Mouse (Mus musculus): ENCODE measurements around the gene Ubac2.

Gene Ubac2

DNA sequence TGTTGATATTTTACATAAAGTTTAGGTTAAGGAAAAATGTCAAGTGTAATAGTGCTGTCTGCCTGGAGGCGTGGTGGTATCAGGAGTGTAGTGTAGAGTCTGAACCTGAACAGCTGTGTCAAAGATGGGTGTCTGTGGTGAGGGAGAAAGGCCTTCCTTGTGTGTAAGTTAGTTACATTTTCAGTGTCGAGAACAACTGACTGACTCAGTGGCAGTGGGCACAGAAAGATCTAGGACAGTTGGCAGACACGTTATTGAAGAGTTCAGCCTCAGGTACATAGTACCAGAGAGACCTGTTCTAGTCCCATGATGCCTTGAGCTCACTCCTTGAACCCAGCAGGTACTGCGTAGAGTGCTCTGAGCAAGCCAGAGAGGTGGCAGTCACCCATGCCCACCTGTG, 87.0 kb downstream of the Ubac2 start:
- no peak for DNase-seq (ENCODE audit: low read depth, low spot score)

- no peak for DNase-seq (ENCODE audit: low read depth, low spot score)
Measured at GRCm38 (mm10) chr14:121967095-121967494, 88.7 kb downstream of the Ubac2 start.

DNA sequence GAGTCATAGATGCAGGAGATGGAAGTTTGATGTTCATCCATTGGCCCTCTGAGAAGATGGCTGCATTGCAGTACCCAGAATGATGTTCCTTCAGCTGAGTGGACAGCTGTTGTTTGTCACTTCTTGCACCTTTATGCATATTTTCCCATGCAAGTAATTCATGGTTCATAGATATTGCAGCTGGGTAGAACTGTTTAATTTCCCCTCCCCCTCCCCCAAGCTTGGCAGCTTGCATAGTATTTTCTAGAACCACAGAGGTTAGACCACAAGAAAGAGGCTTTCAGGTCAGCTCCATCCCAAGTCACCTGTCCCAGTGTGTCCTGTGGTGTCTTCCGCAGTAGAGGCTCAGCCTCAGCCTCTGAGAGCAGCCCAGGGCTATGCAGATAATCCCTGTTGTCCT, 92.0 kb downstream of the Ubac2 start:
- DNase-seq (ENCODE audit: low read depth, low spot score): no peak

DNA sequence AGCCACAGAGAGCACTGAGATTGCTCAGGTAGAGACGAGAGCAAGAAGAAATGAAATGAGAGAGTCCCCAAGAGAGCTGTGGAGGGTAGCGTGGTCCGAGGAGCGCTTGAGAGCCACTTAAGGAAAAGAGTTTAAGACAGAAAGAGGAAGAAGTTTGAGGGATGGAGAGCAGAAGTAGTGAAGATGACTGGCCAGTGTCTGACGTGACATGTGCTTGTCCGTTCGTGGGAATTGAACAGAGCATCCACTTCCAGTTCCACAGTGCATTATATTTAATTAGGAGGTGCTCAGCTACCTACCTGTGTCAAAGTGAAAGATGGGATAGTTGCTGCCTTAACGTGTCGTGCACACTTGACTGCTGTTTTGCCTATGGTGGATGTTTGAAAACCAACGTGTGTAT, 94.7 kb downstream of the Ubac2 start:
- DNase-seq (ENCODE audit: low read depth, low spot score): no peak

GRCm38 (mm10) chr14:121981531-121981930, 103.1 kb downstream of the Ubac2 start:
- no peak for DNase-seq (ENCODE audit: low read depth, low spot score)

DNA sequence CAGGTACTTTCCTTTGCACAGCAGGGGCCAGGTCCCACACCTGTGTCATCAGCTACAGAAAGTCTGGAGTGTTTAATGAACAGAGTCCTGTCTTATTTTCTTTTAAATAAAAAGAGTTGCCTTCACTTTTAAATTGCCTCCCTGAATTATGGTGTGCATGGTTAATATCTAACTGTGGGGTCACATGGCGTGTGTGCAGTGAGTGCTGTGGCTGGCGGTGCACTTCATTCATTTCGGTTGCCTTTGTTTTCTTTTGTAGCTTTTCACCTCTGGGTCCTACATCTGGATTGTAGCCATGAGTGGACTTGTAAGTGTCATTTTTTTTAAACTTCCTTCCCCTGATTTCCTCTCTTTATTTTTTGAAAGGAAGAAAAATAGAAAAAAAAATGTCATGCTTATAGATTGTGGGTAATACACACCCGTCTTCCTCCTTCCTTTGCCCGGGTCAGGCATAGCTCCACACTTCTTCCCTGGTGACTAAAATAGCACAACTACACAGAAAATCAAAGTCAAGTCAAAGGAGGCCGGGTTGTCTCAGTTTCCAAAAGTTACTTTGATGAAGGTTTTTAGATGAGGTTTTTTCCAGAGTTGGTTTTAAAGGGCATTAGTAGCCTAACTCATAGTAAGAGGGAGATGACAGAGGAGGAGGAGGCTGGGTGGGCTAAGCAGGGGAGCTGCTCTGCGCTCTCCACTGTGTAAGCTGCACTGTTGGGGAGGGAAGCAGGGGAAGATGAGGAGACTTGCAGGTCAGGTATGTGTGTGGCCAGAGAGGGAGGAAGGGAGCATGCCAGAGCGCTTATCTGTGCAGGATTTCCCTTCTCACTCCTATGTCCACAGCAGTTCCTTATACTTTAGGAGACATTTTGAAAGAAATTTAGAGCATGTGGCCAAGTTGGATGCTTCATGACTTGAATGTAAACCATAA, 104.9 kb downstream of the Ubac2 start:
- no peak for DNase-seq (ENCODE audit: low read depth, low spot score)

- no peak for DNase-seq (ENCODE audit: low read depth, low spot score)
Measured at GRCm38 (mm10) chr14:121985477-121985876, 107.1 kb downstream of the Ubac2 start.

DNA sequence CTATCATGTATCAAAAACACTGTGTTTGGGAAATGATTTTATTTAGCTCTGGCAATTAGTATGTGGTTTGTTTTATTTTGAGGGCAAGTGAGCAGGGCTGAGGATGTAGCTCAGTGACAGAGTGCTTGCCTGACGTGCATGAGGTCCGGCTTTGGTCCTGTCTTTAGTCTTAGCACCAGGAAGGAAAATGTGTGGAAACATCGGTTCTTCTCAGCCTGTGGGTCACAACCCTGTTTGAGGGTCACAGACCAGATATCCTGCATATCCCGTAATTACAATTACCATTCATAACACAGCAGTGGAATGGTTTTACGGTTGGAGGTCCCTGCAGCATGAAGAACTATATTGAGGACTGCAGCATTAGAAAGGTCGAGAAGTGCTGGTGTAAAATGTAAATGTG, 107.6 kb downstream of the Ubac2 start:
- no peak for DNase-seq (ENCODE audit: low read depth, low spot score)

- DNase-seq (ENCODE audit: low read depth, low spot score): no peak
Measured at GRCm38 (mm10) chr14:121987287-121987686, 108.9 kb downstream of the Ubac2 start.

DNA sequence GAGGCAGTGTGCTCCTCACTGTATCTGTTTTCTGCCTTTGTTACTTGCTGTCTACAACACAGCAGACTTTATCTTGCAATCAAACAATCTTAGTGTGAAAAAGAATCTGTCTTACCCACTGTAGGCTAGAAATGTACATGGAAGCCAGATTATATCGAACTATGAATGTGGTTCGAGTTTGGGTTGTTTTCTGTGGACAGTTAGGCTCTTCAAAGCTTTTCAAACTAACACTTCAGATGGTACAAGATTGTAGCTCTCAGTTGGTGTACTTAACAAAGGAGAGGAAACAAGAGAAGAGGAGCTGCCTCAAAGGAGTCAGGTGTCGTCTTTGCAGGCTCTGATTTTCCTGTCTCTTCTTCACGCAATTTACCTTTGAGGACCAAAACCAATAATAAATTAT, 109.3 kb downstream of the Ubac2 start:
- DNase-seq (ENCODE audit: low read depth, low spot score): no peak

DNA sequence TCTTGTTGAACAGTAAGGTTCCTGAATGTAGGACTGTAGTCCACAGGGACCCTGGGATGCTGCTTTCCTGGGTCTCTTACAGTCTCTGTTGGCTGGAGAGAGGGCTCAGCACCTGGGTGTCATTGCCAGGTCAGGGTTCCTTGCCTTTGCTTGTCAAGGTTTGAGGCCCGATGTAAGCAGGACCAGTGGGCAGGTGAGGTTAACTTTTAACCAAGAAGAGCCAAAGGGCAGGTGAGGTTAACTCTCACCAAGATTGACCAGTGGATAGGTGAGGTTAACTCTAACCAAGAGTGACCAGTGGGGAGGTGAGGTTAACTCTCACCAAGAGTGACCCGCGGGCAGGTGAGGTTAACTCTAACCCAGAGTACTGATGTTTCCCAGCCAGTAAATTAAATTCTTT, 110.9 kb downstream of the Ubac2 start:
- DNase-seq (ENCODE audit: low read depth, low spot score): no peak

DNA sequence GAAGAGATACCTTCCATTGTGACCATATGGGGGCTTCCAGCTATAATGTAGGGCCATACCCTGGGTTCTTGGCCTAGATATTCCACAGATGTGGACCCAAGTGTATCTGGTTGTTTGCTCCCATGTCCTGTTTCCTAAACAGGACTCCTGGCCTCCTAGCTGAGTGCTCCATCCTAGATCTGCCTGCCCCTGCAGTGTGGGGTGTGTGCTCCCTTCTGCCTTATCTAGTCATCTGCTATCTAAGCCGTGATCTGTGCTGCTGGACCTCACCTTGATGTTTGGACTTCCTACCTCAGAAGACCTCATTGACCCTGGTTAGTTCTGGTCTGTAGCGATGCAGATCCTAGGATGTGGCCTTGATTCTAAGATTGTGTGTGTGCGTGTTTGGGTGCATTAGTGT, 111.4 kb downstream of the Ubac2 start:
- no peak for DNase-seq (ENCODE audit: low read depth, low spot score)

DNA sequence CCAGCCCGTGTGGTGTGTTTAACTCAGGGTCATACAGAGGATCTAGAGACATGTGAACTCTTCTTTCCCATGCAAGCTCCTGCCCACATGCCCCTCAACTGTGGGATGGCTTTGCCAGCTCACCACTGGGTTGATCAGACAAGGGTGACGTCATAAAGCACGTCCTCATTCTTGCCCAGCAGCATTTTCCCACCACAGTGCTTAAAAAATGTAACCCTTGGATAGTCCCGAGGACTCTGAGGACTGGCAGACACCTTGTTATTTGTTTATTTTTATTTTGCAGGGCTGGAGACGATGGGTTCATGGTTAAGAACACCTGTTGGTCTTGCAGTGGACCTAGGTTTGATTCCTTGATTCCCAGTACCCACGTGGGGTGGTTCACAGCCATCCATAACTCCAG, 112.5 kb downstream of the Ubac2 start:
- DNase-seq (ENCODE audit: low read depth, low spot score): no peak

DNA sequence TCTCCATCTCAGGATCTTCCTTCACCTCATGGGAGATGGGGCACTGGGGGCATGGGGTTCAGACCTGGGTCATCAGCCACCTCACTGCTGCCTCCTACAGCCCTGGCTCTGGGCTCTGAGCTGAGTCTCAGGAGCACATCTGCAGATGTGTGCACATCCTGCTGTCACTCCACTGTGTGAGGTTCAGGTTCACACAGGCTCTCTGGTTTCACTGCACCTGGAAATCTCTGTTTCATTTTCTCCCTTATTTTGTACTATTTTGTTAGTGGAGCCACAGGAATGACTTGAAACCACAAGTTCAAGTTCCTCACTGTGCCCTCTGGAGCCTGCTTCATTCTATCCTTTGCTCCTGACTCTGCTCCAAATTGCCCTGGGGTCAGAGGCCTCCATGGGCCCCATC, 113.5 kb downstream of the Ubac2 start:
- no peak for DNase-seq (ENCODE audit: low read depth, low spot score)

- no peak for DNase-seq (ENCODE audit: low read depth, low spot score)
Measured at GRCm38 (mm10) chr14:121992395-121993280, 114.2 kb downstream of the Ubac2 start.

GRCm38 (mm10) chr14:121993616-121994015, 115.2 kb downstream of the Ubac2 start:
- no peak for DNase-seq (ENCODE audit: low read depth, low spot score)

- DNase-seq (ENCODE audit: low read depth, low spot score): no peak
Measured at GRCm38 (mm10) chr14:121994171-121994700, 115.8 kb downstream of the Ubac2 start.

- no peak for DNase-seq (ENCODE audit: low read depth, low spot score)
Measured at GRCm38 (mm10) chr14:121994846-121995556, 116.6 kb downstream of the Ubac2 start.

DNA sequence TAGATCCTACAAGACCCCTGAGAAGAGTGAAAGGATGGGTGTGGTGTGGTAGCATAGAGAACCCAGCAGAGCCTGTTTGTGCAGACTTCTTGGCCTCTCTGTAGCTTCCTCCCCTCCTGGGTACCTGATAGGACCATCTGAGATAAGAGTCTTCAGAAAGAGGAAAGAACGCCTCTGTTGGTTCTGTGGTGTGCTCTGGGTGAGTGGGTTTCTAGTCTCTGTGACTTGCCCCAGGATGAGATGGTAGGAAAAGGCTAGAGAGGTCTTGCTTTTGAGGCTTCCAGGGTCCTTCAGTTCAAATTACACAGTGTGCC, 117.1 kb downstream of the Ubac2 start:
- no peak for DNase-seq (ENCODE audit: low read depth, low spot score)

- no peak for DNase-seq (ENCODE audit: low read depth, low spot score)
Measured at GRCm38 (mm10) chr14:121996786-121997185, 118.4 kb downstream of the Ubac2 start.

DNA sequence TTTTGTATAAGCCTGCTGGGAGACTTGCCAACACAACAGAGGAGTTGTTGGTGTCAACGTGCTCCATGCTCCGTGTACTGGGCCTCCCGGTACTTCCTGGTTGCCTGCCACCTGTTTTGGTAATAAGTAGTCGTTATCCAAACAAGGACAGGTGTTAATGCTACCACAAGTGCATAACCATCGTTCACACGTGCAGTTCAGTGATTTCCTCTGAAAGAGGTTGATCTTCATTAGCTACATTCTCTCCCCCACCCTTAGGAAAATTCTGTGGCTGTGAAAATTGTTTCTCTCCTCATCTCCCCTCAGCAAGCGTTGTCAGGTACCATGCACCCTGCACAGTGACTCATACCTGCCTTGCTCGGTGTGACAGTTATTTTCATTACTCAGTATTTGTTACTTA, 121.0 kb downstream of the Ubac2 start:
- DNase-seq (ENCODE audit: low read depth, low spot score): no peak

Data from retina, postnatal 7 days (tissue).